Mouse (Mus musculus): ENCODE measurements around the gene E130208F15Rik. TPM values are rescaled to one million over a fixed set of nuclear protein-coding genes. Genes with fewer than 3 reads are reported as not detected.

Gene E130208F15Rik
- polyA plus RNA-seq, 1 experiment from 2014 or later = 1.8 TPM

- Histone ChIP-seq H3K27me3 (peaks cover 36% of the 10 kb centered on the region), H3K4me1 (replicated peaks) (peaks cover 9% of the 10 kb centered on the region), H3K36me3 (no peaks in the 10 kb centered on the region), H3K27ac (no peak overlapping the region), H3K9me3 (replicated peaks) (no peaks in the 10 kb centered on the region), H3K4me3 (replicated peaks) (peak overlapping the region; percentile 53; the same call in 1 of the 2 replicates), H3K4me2 (peak overlapping the region; percentile 61), H3K9ac (no peak overlapping the region)
- DNase-seq (no peak), ATAC-seq (ENCODE audit: low read depth) (no peak)
- WGBS (ENCODE audit: insufficient replicate concordance) = 56% methylated on average over 6 of the region's 6 CpGs
Measured at GRCm38 (mm10) chr7:30363344-30363738, 41.8 kb downstream of the E130208F15Rik start.

GRCm38 (mm10) chr7:30367466-30367865 is 45.9 kb downstream of the E130208F15Rik start:
- WGBS (ENCODE audit: insufficient replicate concordance) = 64% methylated on average over 2 of the region's 2 CpGs
- Histone ChIP-seq H3K4me3 (replicated peaks) (no peak overlapping the region), H3K9ac (no peak overlapping the region), H3K9me3 (replicated peaks) (no peaks in the 10 kb centered on the region), H3K36me3 (no peaks in the 10 kb centered on the region), H3K4me1 (replicated peaks) (no peaks in the 10 kb centered on the region), H3K27ac (no peak overlapping the region), H3K27me3 (peaks cover 24% of the 10 kb centered on the region), H3K4me2 (no peak overlapping the region)
- ATAC-seq (ENCODE audit: low read depth) = no peak
- no peak for DNase-seq

Other genes starting within 250 kb of the E130208F15Rik start
- 1.7 and 2.1 TPM in 2 replicates for gene Zfp82, start 248.8 kb upstream of the E130208F15Rik start, polyA plus RNA-seq (2015; fragmentation: Nextera tagmentation; extraction: Ambion mirVana)
- 0.44 TPM in 1 of 2 replicates, not detected in the other for gene Gm26920, start 231.3 kb upstream of the E130208F15Rik start, polyA plus RNA-seq (2015; fragmentation: Nextera tagmentation; extraction: Ambion mirVana)
- 2.0 and 2.5 TPM in 2 replicates for gene Zfp566, start 231.2 kb upstream of the E130208F15Rik start, polyA plus RNA-seq (2015; fragmentation: Nextera tagmentation; extraction: Ambion mirVana)
- gene Zfp260, start 227.0 kb upstream of the E130208F15Rik start, polyA plus RNA-seq (2015; fragmentation: Nextera tagmentation; extraction: Ambion mirVana) = 12.7 and 18.3 TPM in 2 replicates
- 1.6 and 2.1 TPM in 2 replicates for gene Zfp382, start 199.8 kb upstream of the E130208F15Rik start, polyA plus RNA-seq (2015; fragmentation: Nextera tagmentation; extraction: Ambion mirVana)
- 4.8 and 6.2 TPM in 2 replicates for gene Zfp146, start 152.0 kb upstream of the E130208F15Rik start, polyA plus RNA-seq (2015; fragmentation: Nextera tagmentation; extraction: Ambion mirVana)
- 4.2 and 4.8 TPM in 2 replicates for gene Cox7a1, start 137.6 kb upstream of the E130208F15Rik start, polyA plus RNA-seq (2015; fragmentation: Nextera tagmentation; extraction: Ambion mirVana)
- 39.0 and 40.8 TPM in 2 replicates for gene Capns1, start 122.9 kb upstream of the E130208F15Rik start, polyA plus RNA-seq (2015; fragmentation: Nextera tagmentation; extraction: Ambion mirVana)
- gene Polr2i, start 89.8 kb upstream of the E130208F15Rik start, polyA plus RNA-seq (2015; fragmentation: Nextera tagmentation; extraction: Ambion mirVana) = 67.1 and 70.0 TPM in 2 replicates
- 62.1 and 63.7 TPM in 2 replicates for gene Tbcb, start 89.5 kb upstream of the E130208F15Rik start, polyA plus RNA-seq (2015; fragmentation: Nextera tagmentation; extraction: Ambion mirVana)
- gene Ovol3, start 86.0 kb upstream of the E130208F15Rik start, polyA plus RNA-seq (2015; fragmentation: Nextera tagmentation; extraction: Ambion mirVana) = not detected in 2 replicates
- 0.13 TPM in 1 of 2 replicates, not detected in the other for gene Thap8, start 41.6 kb upstream of the E130208F15Rik start, polyA plus RNA-seq (2015; fragmentation: Nextera tagmentation; extraction: Ambion mirVana)
- 7.0 and 8.1 TPM in 2 replicates for gene Wdr62, start 41.3 kb upstream of the E130208F15Rik start, polyA plus RNA-seq (2015; fragmentation: Nextera tagmentation; extraction: Ambion mirVana)
- 1.4 and 1.7 TPM in 2 replicates for gene Clip3, start 30.0 kb upstream of the E130208F15Rik start, polyA plus RNA-seq (2015; fragmentation: Nextera tagmentation; extraction: Ambion mirVana)
- gene Alkbh6, start 13.0 kb upstream of the E130208F15Rik start, polyA plus RNA-seq (2015; fragmentation: Nextera tagmentation; extraction: Ambion mirVana) = 17.2 and 18.9 TPM in 2 replicates
- 6.1 and 8.8 TPM in 2 replicates for gene Syne4, start 6.9 kb upstream of the E130208F15Rik start, polyA plus RNA-seq (2015; fragmentation: Nextera tagmentation; extraction: Ambion mirVana)
- gene Sdhaf1, start 2.2 kb downstream of the E130208F15Rik start, polyA plus RNA-seq (2015; fragmentation: Nextera tagmentation; extraction: Ambion mirVana) = 6.4 and 6.6 TPM in 2 replicates
- gene Lrfn3, start 41.0 kb downstream of the E130208F15Rik start, polyA plus RNA-seq (2015; fragmentation: Nextera tagmentation; extraction: Ambion mirVana) = 1.4 and 1.5 TPM in 2 replicates
- gene Tyrobp, start 92.0 kb downstream of the E130208F15Rik start, polyA plus RNA-seq (2015; fragmentation: Nextera tagmentation; extraction: Ambion mirVana) = 65.8 and 80.0 TPM in 2 replicates
- gene Hcst, start 98.1 kb downstream of the E130208F15Rik start, polyA plus RNA-seq (2015; fragmentation: Nextera tagmentation; extraction: Ambion mirVana) = 2.7 and 4.0 TPM in 2 replicates
- gene Nfkbid, start 100.0 kb downstream of the E130208F15Rik start, polyA plus RNA-seq (2015; fragmentation: Nextera tagmentation; extraction: Ambion mirVana) = 1.2 TPM in 2 replicates
- 4.6 and 4.7 TPM in 2 replicates for gene Aplp1, start 123.8 kb downstream of the E130208F15Rik start, polyA plus RNA-seq (2015; fragmentation: Nextera tagmentation; extraction: Ambion mirVana)
- gene Kirrel2, start 135.9 kb downstream of the E130208F15Rik start, polyA plus RNA-seq (2015; fragmentation: Nextera tagmentation; extraction: Ambion mirVana) = 0.16 and 0.20 TPM in 2 replicates
- gene Nphs1, start 136.6 kb downstream of the E130208F15Rik start, polyA plus RNA-seq (2015; fragmentation: Nextera tagmentation; extraction: Ambion mirVana) = 0.13 and 0.17 TPM in 2 replicates
- gene Prodh2, start 171.9 kb downstream of the E130208F15Rik start, polyA plus RNA-seq (2015; fragmentation: Nextera tagmentation; extraction: Ambion mirVana) = 28.1 and 28.6 TPM in 2 replicates
- 2.0 and 2.3 TPM in 2 replicates for gene Arhgap33, start 213.3 kb downstream of the E130208F15Rik start, polyA plus RNA-seq (2015; fragmentation: Nextera tagmentation; extraction: Ambion mirVana)
- gene Hspb6, start 230.4 kb downstream of the E130208F15Rik start, polyA plus RNA-seq (2015; fragmentation: Nextera tagmentation; extraction: Ambion mirVana) = 4.4 and 4.6 TPM in 2 replicates
- 1.8 and 2.3 TPM in 2 replicates for gene Proser3, start 230.6 kb downstream of the E130208F15Rik start, polyA plus RNA-seq (2015; fragmentation: Nextera tagmentation; extraction: Ambion mirVana)
- gene Lin37, start 238.1 kb downstream of the E130208F15Rik start, polyA plus RNA-seq (2015; fragmentation: Nextera tagmentation; extraction: Ambion mirVana) = 25.3 and 31.9 TPM in 2 replicates
- gene U2af1l4, start 241.6 kb downstream of the E130208F15Rik start, polyA plus RNA-seq (2015; fragmentation: Nextera tagmentation; extraction: Ambion mirVana) = 49.4 TPM in 2 replicates
- 3.4 and 3.8 TPM in 2 replicates for gene Gm49396, start 241.6 kb downstream of the E130208F15Rik start, polyA plus RNA-seq (2015; fragmentation: Nextera tagmentation; extraction: Ambion mirVana)
- gene Psenen, start 241.9 kb downstream of the E130208F15Rik start, polyA plus RNA-seq (2015; fragmentation: Nextera tagmentation; extraction: Ambion mirVana) = 80.1 and 81.3 TPM in 2 replicates
- 1.6 and 2.1 TPM in 2 replicates for gene Igflr1, start 243.7 kb downstream of the E130208F15Rik start, polyA plus RNA-seq (2015; fragmentation: Nextera tagmentation; extraction: Ambion mirVana)